Mouse (Mus musculus) telencephalon, adult 2 months (tissue): ENCODE data around the gene Pds5b.
A peak's percentile ranks its signal among the peaks of the same experiment; 100 is the strongest.
"Not testable (repeated sequence)": the region's sequence is repeated elsewhere in the genome, so short reads cannot be mapped to it uniquely, and the experiment has no call there.

Source experiments
- DNase-seq: peaks from one replicate; pipeline ENCODE4 v3.0.0-alpha.2; 2011; ENCODE audit warnings: low read depth, low spot score

Pds5b gene

DNA sequence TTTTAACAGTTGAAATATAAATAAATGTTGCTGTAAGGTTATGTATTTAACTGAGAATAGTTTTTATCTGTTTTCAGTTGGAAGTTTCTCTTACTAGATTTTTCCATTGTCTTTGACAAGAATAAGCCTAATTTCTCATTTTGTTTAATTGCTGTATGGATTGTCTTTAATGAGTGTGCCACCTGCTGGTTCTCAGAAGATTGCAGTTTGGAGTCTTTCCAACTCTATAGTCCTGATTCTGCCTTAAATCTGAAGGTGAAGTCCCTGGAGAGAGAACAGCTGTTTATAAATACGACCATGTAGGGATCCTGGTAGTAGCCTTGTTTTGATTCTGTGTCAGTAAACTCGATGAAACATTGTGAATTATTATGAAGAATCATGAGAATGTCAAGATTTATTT lies 29.2 kb downstream of the Pds5b start:
- peak; percentile 27 for DNase-seq

- not testable (repeated sequence) for DNase-seq
These were observed 33.1 kb downstream of the Pds5b start for GRCm38 (mm10) chr5:150706651-150707050.

DNA sequence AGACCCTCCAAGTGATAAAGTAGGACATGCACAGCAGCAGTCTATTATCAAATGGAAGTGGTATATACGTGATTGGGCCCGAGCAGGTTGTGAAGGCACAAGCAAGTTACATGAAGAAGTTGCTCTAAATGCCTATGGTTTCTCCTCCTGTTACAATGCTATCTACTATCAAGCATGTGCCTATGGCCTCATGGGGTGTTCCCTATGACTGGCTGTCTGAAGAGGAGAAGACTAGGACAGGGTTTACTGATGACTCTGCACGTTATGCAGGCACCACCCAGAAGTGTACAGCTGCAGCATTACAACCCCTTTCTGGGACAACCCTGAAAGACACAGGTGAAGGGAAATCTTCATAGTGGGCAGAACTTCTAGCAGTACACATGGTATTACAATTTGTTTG lies 33.6 kb downstream of the Pds5b start:
- DNase-seq: not testable (repeated sequence)

- no peak for DNase-seq
These were observed 38.0 kb downstream of the Pds5b start for GRCm38 (mm10) chr5:150711503-150711902.

DNA sequence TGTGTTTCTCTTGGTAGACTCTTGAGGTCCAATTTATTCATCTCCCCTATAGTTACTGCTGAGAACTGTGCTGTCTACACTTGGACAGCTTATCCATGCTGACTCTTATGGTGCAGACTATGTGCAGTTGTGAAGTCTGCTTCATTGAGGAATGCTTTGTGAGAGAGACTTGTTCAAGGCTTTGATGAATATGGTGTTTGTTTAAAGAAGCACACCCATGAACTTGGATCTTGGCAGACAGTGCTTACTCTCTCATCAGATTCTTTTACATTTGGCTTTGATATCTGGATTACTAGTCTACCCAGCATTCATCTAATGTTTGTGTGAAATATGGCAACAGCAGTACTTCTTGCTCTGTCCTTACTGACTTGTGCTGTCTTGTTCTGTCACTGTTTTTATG lies 39.9 kb downstream of the Pds5b start:
- no peak for DNase-seq

DNA sequence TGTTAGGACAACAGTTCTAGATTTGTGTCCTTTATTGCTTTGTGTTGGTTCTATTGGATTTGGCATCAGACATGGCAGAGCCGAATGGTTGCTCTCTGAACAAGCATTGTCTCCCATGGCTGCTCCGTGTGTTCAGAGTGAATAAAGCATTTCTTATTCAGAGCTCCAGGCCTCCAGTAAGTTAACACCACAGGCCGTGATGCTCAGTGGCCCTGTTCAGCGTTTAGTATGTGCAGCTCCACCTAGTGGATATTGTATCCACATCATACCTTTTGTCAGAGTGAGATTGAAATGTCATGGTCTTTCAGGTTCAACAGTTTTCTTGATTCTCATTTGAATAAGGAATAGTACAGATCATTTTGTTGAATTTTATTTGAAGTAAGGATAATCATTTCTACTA lies 44.2 kb downstream of the Pds5b start:
- DNase-seq: peak; percentile 23

GRCm38 (mm10) chr5:150724641-150725040 lies 51.1 kb downstream of the Pds5b start:
- DNase-seq: no peak

DNA sequence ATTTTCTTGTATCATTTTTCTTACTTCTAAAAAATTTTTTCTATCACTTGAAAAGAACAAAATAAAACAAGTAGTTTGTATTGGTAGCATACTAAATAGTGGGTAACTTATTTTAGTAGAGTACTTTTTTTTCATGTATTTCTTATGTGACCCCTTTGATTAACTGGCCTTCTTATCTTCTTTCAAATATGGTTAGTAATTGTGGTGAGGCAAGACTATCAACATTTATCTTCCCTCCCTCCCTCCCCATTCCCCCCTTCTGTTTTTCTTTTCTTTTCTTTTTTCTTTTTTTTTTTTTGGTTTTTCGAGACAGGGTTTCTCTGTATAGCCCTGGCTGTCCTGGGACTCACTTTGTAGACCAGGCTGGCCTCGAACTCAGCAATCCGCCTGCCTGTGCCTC lies 63.5 kb downstream of the Pds5b start:
- not testable (repeated sequence) for DNase-seq

DNA sequence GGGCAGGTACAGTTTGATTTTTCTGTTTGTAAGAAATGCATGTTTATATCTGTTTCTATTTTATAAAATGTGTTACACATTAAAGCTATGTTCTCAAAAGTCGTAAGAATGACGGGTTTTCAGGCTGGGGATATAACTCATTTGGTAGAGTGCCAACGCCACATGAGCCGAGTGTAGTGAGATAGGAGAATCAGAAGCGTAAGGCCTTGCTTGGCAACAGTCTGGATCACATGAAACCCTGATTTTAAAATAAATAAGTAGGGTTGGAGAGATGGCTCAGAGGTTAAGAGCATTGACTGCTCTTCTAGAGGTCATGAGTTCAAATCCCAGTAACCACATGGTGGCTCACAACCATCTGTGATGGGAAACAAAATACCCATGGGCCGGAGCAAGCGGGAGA lies 65.8 kb downstream of the Pds5b start:
- DNase-seq: no peak

GRCm38 (mm10) chr5:150740597-150740996 lies 67.1 kb downstream of the Pds5b start:
- no peak for DNase-seq

DNA sequence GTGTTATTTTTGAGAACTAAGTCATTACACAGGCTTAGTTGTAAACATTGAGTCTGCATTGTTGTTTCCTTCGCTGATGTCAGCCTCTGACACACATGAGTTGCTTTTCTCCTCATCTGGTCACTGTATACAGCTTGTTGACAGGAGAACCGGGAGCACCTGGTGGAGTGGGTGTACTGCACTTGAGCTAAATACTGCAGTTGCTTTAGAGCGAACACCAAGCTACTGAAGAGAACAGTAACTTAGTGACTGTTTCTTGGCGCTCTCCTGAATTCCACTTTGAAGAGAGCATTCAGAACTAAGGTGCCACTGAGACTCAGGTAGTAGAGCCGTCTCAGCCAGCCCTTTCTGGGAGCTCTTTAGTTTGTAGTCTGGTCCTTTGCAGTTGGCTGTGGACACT lies 83.1 kb downstream of the Pds5b start:
- peak; percentile 6 for DNase-seq

- no peak for DNase-seq
These were observed 98.9 kb downstream of the Pds5b start for GRCm38 (mm10) chr5:150772403-150772802.

DNA sequence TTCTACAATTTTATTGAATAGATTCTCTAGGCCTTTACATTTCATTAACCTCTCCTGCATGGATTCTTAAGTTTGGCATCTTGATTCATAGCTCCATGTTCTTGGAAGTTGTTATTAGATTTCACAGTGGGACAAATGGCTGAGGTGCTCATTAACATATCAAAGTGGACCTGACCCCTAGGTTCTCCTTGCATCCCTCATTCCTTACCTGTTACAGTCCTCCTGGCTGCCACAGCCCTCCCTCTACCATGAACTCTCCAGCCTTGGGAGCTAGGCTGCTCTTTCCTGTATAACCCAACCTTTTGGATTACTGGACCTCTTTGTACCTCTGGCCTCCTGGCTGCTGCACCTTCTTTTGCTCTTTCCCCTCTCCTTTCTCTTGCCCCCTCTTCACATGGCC lies 99.5 kb downstream of the Pds5b start:
- DNase-seq: no peak

DNA sequence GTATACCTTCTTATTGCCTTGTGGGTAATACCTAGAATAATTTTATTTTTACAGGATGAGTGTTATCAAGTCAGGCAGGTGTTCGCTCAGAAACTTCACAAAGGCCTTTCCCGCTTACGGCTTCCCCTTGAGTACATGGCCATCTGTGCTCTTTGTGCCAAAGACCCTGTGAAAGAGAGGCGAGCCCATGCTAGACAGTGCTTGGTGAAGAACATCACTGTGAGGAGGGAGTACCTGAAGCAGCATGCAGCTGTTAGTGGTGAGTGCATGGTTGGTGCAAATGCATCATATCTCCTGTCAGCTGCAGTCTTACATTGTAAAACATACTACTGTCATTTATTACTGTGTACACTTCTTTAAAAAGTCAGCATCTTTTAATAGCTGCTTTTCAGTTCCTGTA lies 114.7 kb downstream of the Pds5b start:
- DNase-seq: no peak

- DNase-seq: no peak
These were observed 115.5 kb downstream of the Pds5b start for GRCm38 (mm10) chr5:150789039-150789438.

DNA sequence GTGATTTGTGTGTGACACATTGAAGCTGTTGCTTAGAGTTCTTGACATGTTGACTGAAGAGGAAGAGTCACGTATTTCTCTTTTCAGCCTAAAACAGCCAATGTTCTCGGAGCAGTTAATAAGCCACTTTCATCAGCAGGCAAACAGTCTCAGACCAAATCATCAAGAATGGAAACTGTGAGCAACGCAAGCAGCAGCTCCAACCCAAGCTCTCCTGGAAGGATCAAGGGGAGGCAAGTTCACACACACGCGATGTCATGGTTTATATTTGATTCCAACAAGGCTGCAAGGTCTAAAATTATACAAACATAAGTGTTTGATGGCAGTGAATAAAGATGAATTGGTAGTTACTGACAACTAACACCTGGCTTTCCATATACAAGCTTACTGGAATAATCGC lies 120.6 kb downstream of the Pds5b start:
- no peak for DNase-seq

- DNase-seq: no peak
These were observed 126.5 kb downstream of the Pds5b start for GRCm38 (mm10) chr5:150800056-150800455.

- DNase-seq: no peak
These were observed 140.8 kb downstream of the Pds5b start for GRCm38 (mm10) chr5:150814111-150814990.

- peak; percentile 55 for DNase-seq
These were observed 141.9 kb downstream of the Pds5b start for GRCm38 (mm10) chr5:150815400-150815799.

DNA sequence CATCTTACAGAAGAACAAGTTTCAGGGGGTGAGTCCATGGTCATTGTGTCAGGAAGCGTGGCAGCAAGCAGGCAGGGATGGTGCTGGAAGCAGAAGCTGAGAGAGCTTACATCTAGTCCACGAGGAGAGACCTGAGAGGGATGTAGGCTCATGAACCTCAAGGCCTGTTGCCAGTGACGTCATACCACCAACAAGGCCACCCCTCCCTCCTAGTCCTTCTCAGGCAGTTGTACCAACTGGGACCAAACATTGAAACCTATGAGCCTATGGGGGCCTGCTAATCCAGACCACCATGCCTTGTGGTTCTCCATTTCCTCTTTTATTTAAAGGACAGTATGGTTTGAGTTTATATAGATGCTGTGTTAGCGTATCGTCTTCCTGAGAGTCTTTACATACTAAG lies 143.2 kb downstream of the Pds5b start:
- no peak for DNase-seq

DNA sequence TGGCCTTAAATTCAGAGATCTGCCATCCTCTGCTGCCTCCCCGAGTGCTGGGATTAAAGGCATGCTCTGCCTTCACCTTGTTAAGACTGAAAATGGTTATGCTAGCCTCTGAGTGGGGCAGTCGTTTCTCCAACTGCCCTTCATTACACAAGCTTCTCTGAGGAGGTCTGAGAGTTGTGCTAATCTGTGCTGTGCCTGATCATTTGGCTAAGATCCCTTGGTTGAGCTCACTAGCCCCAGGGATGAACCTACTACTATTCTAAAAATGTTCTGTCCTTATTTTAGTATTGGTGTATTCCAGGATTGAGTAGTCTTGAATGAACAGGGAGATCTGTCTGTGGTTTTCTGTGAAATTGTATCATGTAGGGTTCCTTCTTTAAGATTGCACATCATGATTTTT lies 144.5 kb downstream of the Pds5b start:
- no peak for DNase-seq

GRCm38 (mm10) chr5:150818886-150819285 lies 145.3 kb downstream of the Pds5b start:
- DNase-seq: no peak

DNA sequence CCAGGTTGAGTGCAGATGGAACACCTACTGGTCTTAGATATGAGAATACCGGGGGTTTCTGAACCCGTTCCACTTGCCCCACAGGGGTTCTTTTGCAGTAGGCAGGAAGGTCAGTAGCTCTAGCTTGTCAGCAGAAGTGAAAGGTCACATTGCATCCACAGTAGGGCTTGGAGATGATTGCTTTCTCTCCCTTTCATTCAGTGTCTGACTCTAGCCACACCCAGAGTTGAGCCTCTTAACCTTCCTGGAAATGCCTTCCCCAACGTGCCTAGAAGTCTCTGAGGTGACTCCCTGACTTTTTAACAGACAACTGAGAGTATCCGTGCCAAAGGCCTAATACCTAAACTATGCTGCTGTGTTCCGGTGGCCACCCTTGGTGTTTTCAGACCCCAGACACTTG lies 146.0 kb downstream of the Pds5b start:
- no peak for DNase-seq

GRCm38 (mm10) chr5:150821152-150821551 lies 147.6 kb downstream of the Pds5b start:
- no peak for DNase-seq
